Mouse (Mus musculus) liver, postnatal 0 days (tissue): ENCODE measurements around the gene Trim56. TPM values are rescaled to one million over a fixed set of nuclear protein-coding genes. Genes with fewer than 3 reads are reported as not detected.

ENCODE experiments used
- ATAC-seq: fragments of 200-750 bp; cut with Nextera tagmentation; 2 replicates; pipeline ENCODE4 v1.8.0; 2017; ENCODE audit warnings: mild to moderate bottlenecking, moderate library complexity
- DNase-seq: peaks from one replicate; pipeline ENCODE4 v3.0.0-alpha.2; 2016
- H3K27ac ChIP-seq: fragments of 300-500 bp; sonication (generic); 2 replicates; pipeline ENCODE4 v1.5.1; 2014; ENCODE audit warnings: antibody characterized with exemption, moderate library complexity, mild to moderate bottlenecking, low read depth
- H3K27me3 ChIP-seq: fragments of 300-500 bp; sonication (generic); 2 replicates; pipeline ENCODE4 v1.6.1; 2014; ENCODE audit warnings: low read length, control low read depth, mixed read lengths; ENCODE audit not compliant: insufficient read depth
- H3K36me3 ChIP-seq: fragments of 300-500 bp; sonication (generic); replicated peaks from 2 replicates; pipeline ENCODE4 v1.6.1; 2014; ENCODE audit warnings: mild to moderate bottlenecking, control low read depth, low read length, moderate library complexity, mixed read lengths; ENCODE audit not compliant: insufficient read depth
- H3K4me1 ChIP-seq: fragments of 300-500 bp; sonication (generic); 2 replicates; pipeline ENCODE4 v1.6.1; 2014; ENCODE audit warnings: antibody characterized with exemption, mild to moderate bottlenecking, control low read depth; ENCODE audit not compliant: insufficient read depth
- H3K4me2 ChIP-seq: fragments of 300-500 bp; sonication (generic); 2 replicates; pipeline ENCODE4 v1.6.1; 2014; ENCODE audit warnings: low read depth, mild to moderate bottlenecking, low read length, moderate library complexity, mixed read lengths
- H3K4me3 ChIP-seq: fragments of 300-500 bp; sonication (generic); 2 replicates; pipeline ENCODE4 v1.5.1; 2014; ENCODE audit warnings: low read depth, low read length
- H3K9ac ChIP-seq: fragments of 300-500 bp; sonication (generic); replicated peaks from 2 replicates; pipeline ENCODE4 v1.6.1; 2014; ENCODE audit warnings: mild to moderate bottlenecking, moderate library complexity
- H3K9me3 ChIP-seq: fragments of 300-500 bp; sonication (generic); 2 replicates; pipeline ENCODE4 v1.6.1; 2016; ENCODE audit warnings: mild to moderate bottlenecking, control low read depth, low read length, mixed read lengths
- CTCF ChIP-seq: sonication (generic); IDR thresholded peaks from 2 replicates; pipeline ENCODE4 v1.5.1; 2016; ENCODE audit warnings: antibody characterized with exemption, low read depth
- EP300 ChIP-seq: IDR thresholded peaks from 2 replicates; pipeline ENCODE4 v1.6.1; 2016; ENCODE audit warnings: antibody characterized with exemption, low read depth, mild to moderate bottlenecking
- WGBS: fragments of 180-500 bp; shearing (Covaris S2); extraction: QIAGEN DNeasy Blood & Tissue Kit; methylation state at CpG from one replicate; pipeline ENCODE4 v1.1.7; 2014; ENCODE audit not compliant: insufficient replicate concordance; 5-methylcytosine and 5-hydroxymethylcytosine counted together
- polyA plus RNA-seq: library from polyadenylated mRNA; unstranded; fragments of >200 nt; fragmentation: Nextera tagmentation; extraction: Ambion mirVana; gene quantifications from 2 replicates; pipeline ENCODE4 v1.2.1, GENCODE M21; 2015

Gene Trim56
- polyA plus RNA-seq, 1 experiment from 2014 or later = 6.4 TPM

DNA sequence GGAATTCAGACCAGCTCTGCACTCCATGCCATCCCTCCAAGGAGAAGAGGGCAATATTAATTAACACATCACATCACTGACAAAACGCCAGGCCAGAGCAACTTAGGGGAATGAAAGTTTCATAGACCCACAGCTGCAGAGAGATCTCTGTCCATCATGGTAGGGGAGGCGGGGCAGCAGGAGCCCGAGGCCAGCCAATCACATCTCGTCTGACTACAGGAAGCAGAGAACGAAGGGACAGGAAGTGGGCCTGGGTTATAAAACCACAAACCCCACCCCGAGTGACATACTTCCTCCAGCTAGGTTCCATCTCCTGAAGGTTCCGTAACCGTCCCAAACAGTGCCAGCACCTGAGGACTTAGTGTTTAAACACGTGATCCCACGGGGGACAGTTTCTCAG lies 20.9 kb downstream of the Trim56 start:
- H3K27ac ChIP-seq = no peak overlapping the region

DNA sequence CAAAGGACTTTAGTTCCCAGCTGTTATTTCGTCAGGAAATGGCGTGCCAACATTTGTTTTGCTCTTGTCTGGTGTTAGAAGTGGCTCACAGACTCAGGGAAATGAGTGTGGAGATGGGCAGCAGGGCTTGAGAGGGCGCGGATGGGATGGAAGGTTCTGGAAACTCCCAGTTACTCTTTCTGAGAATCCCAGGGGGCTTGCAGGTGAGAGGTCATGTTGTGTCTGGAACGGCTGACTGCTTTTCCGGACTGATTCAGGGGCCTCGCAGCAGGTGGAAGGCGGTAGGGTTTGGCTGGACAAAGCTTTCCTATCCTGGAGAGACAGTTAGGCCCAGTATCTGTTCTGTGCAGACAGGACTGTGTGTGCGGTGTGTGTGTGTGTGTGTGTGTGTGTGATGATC lies 22.3 kb downstream of the Trim56 start:
- whole genome bisulfite sequencing = 67% methylated on average over 9 of the region's 9 CpGs
- DNase-seq (no peak), ATAC-seq (no peak)
- no peak overlapping the region for H3K4me3 ChIP-seq
- no peaks in the 10 kb centered on the region for H3K36me3 ChIP-seq
- H3K4me1 ChIP-seq = peaks cover 6% of the 10 kb centered on the region
- TF ChIP-seq CTCF (no peak), EP300 (no peak)
- no peaks in the 10 kb centered on the region for H3K27me3 ChIP-seq
- no peak overlapping the region for H3K27ac ChIP-seq
- H3K9ac ChIP-seq = no peak overlapping the region
- H3K4me2 ChIP-seq = no peak overlapping the region
- H3K9me3 ChIP-seq = no peaks in the 10 kb centered on the region

More for the DNA sequence above, 20.9 kb downstream of the Trim56 start:
- TF ChIP-seq EP300 (no peak), CTCF (no peak)
- DNase-seq (no peak), ATAC-seq (no peak)
- no peak overlapping the region for H3K9ac ChIP-seq
- H3K9me3 ChIP-seq = no peaks in the 10 kb centered on the region
- no peaks in the 10 kb centered on the region for H3K36me3 ChIP-seq
- H3K4me3 ChIP-seq = no peak overlapping the region
- no peak overlapping the region for H3K4me2 ChIP-seq
- 63% methylated on average over 10 of the region's 10 CpGs for WGBS
- no peaks in the 10 kb centered on the region for H3K27me3 ChIP-seq
- peaks cover 9% of the 10 kb centered on the region for H3K4me1 ChIP-seq

DNA sequence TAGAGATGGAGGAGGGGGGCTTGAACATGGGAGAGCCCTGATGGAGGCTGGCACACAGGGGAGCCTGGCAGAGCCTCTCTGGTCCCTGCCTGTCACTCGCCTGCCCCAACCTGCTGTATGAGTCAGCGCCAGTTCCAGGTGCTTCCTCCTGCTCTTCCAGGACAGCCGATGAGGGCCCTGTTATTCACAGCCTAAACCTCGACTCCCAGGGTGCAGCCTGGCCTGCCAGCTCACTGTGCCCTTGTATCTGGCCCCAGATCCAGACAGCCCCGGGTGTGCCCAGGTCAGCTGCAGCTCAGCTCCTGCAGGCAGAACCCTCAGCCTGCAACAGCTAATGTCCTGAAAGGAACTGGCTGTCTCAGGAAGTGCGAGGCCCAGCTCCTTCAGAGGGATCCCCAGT lies 24.4 kb downstream of the Trim56 start:
- no peaks in the 10 kb centered on the region for H3K27me3 ChIP-seq
- no peak overlapping the region for H3K4me3 ChIP-seq
- H3K27ac ChIP-seq = no peak overlapping the region
- no peak overlapping the region for H3K4me2 ChIP-seq
- ATAC-seq (no peak), DNase-seq (no peak)
- H3K9me3 ChIP-seq = no peaks in the 10 kb centered on the region
- H3K36me3 ChIP-seq = no peaks in the 10 kb centered on the region
- no peaks in the 10 kb centered on the region; the same call in 1 of the 2 replicates for H3K4me1 ChIP-seq
- TF ChIP-seq EP300 = no peak
- no peak for TF ChIP-seq CTCF
- WGBS = 54% methylated on average over 6 of the region's 6 CpGs
- H3K9ac ChIP-seq = no peak overlapping the region

DNA sequence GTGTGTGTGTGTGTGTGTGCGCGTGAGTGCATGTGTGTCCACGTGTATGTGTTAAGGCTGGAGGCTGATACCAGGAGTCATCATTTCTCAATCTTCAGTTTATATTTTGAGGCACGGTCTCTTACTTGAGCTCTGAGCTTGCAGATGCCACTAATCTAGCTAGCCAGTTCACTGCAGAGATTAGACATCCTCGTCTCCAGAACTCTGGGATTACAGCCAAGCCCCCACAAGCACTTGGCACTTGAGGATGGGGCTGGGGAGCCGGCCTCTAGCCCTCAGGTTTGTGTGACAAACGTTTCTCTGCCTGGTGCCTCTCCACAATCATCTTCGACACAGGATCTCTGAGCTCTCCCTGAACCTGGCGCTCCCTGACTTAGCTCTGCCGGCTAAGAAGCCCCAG lies 25.1 kb downstream of the Trim56 start:
- WGBS = 72% methylated on average over 10 of the region's 10 CpGs
- no peak for ATAC-seq
- DNase-seq = no peak
- no peak for TF ChIP-seq EP300
- Histone ChIP-seq H3K27ac (no peak overlapping the region), H3K4me3 (no peak overlapping the region), H3K36me3 (no peaks in the 10 kb centered on the region), H3K9me3 (no peaks in the 10 kb centered on the region), H3K27me3 (no peaks in the 10 kb centered on the region), H3K4me1 (no peaks in the 10 kb centered on the region; the same call in 1 of the 2 replicates), H3K4me2 (no peak overlapping the region), H3K9ac (no peak overlapping the region)

DNA sequence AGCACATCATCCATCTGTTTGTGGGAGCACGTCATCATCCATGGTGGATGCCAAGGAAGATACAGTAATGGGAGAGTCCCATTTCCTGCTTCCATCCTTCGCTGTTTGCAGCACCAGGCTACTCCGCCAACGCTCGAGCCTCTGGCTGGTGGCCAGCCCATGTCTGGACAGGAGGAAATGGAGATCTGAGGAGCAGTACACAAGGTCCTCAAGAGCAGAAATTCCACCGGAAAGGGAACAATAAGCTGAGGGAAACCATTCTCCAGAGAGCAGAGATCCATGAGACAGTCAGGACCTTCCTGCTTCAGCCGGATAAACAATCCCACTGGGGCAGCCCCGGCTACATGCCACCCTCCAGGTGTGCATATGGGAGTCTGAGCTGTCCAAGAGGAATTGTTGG lies 28.6 kb downstream of the Trim56 start:
- Histone ChIP-seq H3K27me3 (no peaks in the 10 kb centered on the region), H3K9ac (no peak overlapping the region), H3K36me3 (no peaks in the 10 kb centered on the region), H3K4me1 (no peaks in the 10 kb centered on the region), H3K9me3 (no peaks in the 10 kb centered on the region), H3K4me3 (no peak overlapping the region), H3K27ac (no peak overlapping the region), H3K4me2 (no peak overlapping the region)
- WGBS = 75% methylated on average over 8 of the region's 8 CpGs
- TF ChIP-seq CTCF (no peak), EP300 (peak; percentile 49; the same call in 1 of the 2 replicates)
- ATAC-seq = no peak; the same call in 1 of the 2 replicates
- DNase-seq = no peak

DNA sequence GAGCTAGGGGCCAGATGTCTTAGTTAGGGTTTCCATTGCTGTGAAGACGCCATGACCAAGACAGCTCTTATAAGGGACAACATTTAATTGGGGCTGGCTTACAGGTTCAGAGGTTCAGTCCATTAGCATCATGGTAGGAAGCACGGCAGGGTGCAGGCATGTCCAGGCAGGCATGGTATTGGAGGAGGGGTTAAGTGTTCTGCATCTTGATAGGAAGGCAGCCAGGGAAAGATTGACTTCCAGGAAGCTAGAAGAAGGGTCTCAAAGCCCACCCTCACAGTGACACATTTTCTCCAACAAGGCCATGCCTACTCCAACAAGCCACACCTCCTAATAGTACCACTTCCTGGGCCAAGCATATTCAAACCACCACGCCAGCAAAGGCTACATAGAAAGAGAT lies 30.3 kb downstream of the Trim56 start:
- H3K4me2 ChIP-seq = no peak overlapping the region
- 86% methylated on average over 3 of the region's 3 CpGs for WGBS
- ATAC-seq (no peak), DNase-seq (no peak)
- no peak overlapping the region for H3K4me3 ChIP-seq
- no peaks in the 10 kb centered on the region for H3K9me3 ChIP-seq
- H3K4me1 ChIP-seq = no peaks in the 10 kb centered on the region
- TF ChIP-seq EP300 (no peak), CTCF (no peak)
- H3K9ac ChIP-seq = no peak overlapping the region
- no peaks in the 10 kb centered on the region for H3K36me3 ChIP-seq
- no peaks in the 10 kb centered on the region for H3K27me3 ChIP-seq
- no peak overlapping the region for H3K27ac ChIP-seq

DNA sequence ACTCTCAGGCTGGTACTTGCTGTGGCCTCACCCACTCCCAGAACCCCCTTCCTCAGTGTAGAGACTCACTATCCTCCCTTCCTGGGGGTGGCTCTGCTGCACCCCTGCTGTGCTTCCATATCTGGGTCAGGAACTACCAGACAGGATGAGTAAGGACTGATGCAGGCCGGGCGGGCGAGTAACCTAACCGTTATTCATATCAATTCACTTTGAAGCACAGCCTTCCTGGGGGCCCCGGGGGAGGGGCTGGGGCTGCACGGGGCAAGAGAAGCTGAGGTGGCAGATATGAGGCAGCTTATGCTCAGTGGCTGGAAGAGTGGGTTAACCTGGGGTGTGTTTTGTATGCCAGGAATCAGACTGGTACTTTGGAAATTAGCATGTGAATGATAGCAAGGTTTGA lies 31.0 kb downstream of the Trim56 start:
- Histone ChIP-seq H3K36me3 (no peaks in the 10 kb centered on the region), H3K9ac (no peak overlapping the region), H3K27me3 (no peaks in the 10 kb centered on the region), H3K4me1 (no peaks in the 10 kb centered on the region), H3K4me2 (no peak overlapping the region), H3K4me3 (no peak overlapping the region), H3K9me3 (no peaks in the 10 kb centered on the region), H3K27ac (no peak overlapping the region)
- TF ChIP-seq EP300 = peak; percentile 49
- TF ChIP-seq CTCF = no peak
- WGBS = 45% methylated on average over 6 of the region's 6 CpGs
- ATAC-seq (peak; percentile 77), DNase-seq (no peak)
